Mouse (Mus musculus) ES-Bruce4 (cell line): ENCODE measurements around the gene Olfr152.

ENCODE experiments used
- CTCF ChIP-seq: IDR thresholded peaks from one replicate; pipeline ENCODE4 v1.8.1; 2011; ENCODE audit warnings: low read depth, low read length
- POLR2A ChIP-seq: IDR thresholded peaks from one replicate; pipeline ENCODE4 v1.8.1; 2011; ENCODE audit warnings: low read length; ENCODE audit not compliant: insufficient read depth

DNA sequence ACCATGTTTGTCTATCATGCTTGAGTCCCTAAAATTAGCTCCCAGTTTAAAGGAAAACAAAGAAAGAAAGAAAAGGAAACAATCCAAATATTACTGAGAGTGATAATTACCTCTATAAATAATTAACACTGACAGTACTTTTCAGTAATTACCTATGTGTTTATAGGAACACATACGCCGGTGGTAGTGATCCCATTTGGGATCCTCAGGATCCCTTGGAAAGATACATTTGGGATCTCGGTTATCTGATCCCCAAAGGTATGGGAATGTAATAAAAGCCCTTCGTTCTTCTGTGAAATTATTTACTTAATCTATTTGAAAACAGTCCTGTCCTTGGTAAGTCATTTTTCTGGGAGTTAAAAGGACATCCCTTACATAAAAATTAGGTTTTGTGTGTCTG lies at the start of gene Olfr152:
- TF ChIP-seq CTCF: no peak
- no peak for TF ChIP-seq POLR2A
